Comparison of ENCODE assay signal across 22 mouse cellular contexts in the genomic region with DNA sequence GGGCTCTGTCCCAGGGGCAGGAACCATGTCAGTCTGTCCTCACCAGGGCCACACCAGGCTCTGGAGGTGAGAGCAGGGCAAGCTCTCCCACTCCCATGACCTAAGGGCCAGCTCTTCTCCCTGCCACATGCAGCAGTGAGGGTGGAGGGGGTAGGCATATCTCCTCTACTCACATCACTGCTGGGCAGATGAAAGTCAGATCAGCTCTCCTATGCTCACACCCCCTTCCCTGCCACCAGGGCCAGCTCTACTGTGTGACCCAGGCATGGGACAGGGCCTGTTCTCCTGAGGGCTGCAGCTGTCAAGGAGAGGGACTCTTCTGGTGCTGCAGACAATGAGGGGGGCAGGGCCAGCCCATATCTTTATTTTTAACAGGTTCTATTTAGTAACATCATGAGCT.
DNase-seq lines count a peak whose midpoint lies in the region; ATAC-seq lines count a peak whose summit lies in the region.
"Had no signal": no experiment of that assay in that cellular context is flagged by ENCODE, and none has a peak within 500 bp of the region (broad histone marks: within the 10 kb centered on the region; RNA-seq: fewer than 3 reads in every experiment).

No protein-coding gene starts in this region.

- H3K36me3 ChIP-seq in kidney, embryonic 14.5 days (ENCODE audit: control insufficient read depth, insufficient read depth, low read length): no peaks in the 10 kb centered on the region
- H3K36me3 ChIP-seq: embryonic facial prominence, embryonic 13.5 days; forebrain, embryonic 15.5 days; limb, embryonic 15.5 days; liver, embryonic 15.5 days; midbrain, embryonic 12.5 days; neural tube, embryonic 13.5 days; stomach, embryonic 15.5 days had no signal

- no peak overlapping the region for H3K4me2 ChIP-seq in kidney, embryonic 14.5 days (replicated peaks; ENCODE audit: low read depth, low read length)
- H3K4me2 ChIP-seq: embryonic facial prominence, embryonic 13.5 days; forebrain, embryonic 15.5 days; limb, embryonic 15.5 days; liver, embryonic 15.5 days; midbrain, embryonic 12.5 days; neural tube, embryonic 13.5 days; stomach, embryonic 15.5 days had no signal

- H3K27ac ChIP-seq in kidney, embryonic 14.5 days (ENCODE audit: low read depth, low read length): no peak overlapping the region
- H3K27ac ChIP-seq: embryonic facial prominence, embryonic 13.5 days; forebrain, embryonic 15.5 days; limb, embryonic 15.5 days; liver, embryonic 15.5 days; midbrain, embryonic 12.5 days; neural tube, embryonic 13.5 days; stomach, embryonic 15.5 days had no signal

- H3K9me3 ChIP-seq in kidney, embryonic 14.5 days (ENCODE audit: control insufficient read depth, low read length): peaks cover 5% of the 10 kb centered on the region; the same call in 1 of the 2 replicates
- H3K9me3 ChIP-seq: forebrain, embryonic 15.5 days; limb, embryonic 15.5 days; liver, embryonic 15.5 days; neural tube, embryonic 13.5 days; stomach, embryonic 15.5 days had no signal

- no peaks in the 10 kb centered on the region for H3K27me3 ChIP-seq in kidney, embryonic 14.5 days (ENCODE audit: control insufficient read depth, insufficient read depth, low read length)
- H3K27me3 ChIP-seq: embryonic facial prominence, embryonic 13.5 days; forebrain, embryonic 15.5 days; limb, embryonic 15.5 days; liver, embryonic 15.5 days; midbrain, embryonic 12.5 days; neural tube, embryonic 13.5 days; stomach, embryonic 15.5 days had no signal

- H3K4me3 ChIP-seq in kidney, embryonic 14.5 days (ENCODE audit: low read length): no peak overlapping the region
- H3K4me3 ChIP-seq: embryonic facial prominence, embryonic 13.5 days; forebrain, embryonic 15.5 days; limb, embryonic 15.5 days; liver, embryonic 15.5 days; midbrain, embryonic 12.5 days; neural tube, embryonic 13.5 days; stomach, embryonic 15.5 days had no signal

- ATAC-seq in cerebellum, adult (ENCODE audit: insufficient number of reproducible peaks, low FRiP score, low TSS enrichment): no peak
- ATAC-seq in kidney, embryonic 14.5 days (ENCODE audit: low FRiP score, low TSS enrichment): 0 out of 2 replicates have a peak, but pooled peaks have one; percentile 24
- ATAC-seq: activated CD4-positive, CD25-positive, alpha-beta regulatory T cell, adult 4 months; forebrain, embryonic 15.5 days; hindbrain, embryonic 16.5 days; intestine, embryonic 16.5 days had no signal

- H3K9ac ChIP-seq in kidney, embryonic 14.5 days (ENCODE audit: low read depth, low read length): no peak overlapping the region
- H3K9ac ChIP-seq: embryonic facial prominence, embryonic 13.5 days; forebrain, embryonic 15.5 days; limb, embryonic 15.5 days; liver, embryonic 15.5 days; midbrain, embryonic 12.5 days; neural tube, embryonic 13.5 days; stomach, embryonic 15.5 days had no signal

- peak; percentile 68 for DNase-seq in cerebellum, adult 11-12 months
- no peak for DNase-seq in kidney, postnatal 10 days
- DNase-seq in cerebellum, adult 8-10 months: peak; percentile 41
- DNase-seq in cerebellum, postnatal 36 days: peak; percentile 27 to 49
- no peak for DNase-seq in spleen, adult 18-20 months
- DNase-seq: adrenal gland, adult 8-10 months; kidney, adult 9 months; kidney, postnatal 36 days; lung, postnatal 4 days; thymus, postnatal 25 days had no signal

- H3K4me1 ChIP-seq in kidney, embryonic 14.5 days (ENCODE audit: control insufficient read depth, insufficient read depth, low read length): no peaks in the 10 kb centered on the region
- H3K4me1 ChIP-seq: embryonic facial prominence, embryonic 13.5 days; forebrain, embryonic 15.5 days; limb, embryonic 15.5 days; liver, embryonic 15.5 days; midbrain, embryonic 12.5 days; neural tube, embryonic 13.5 days; stomach, embryonic 15.5 days had no signal

Comparison
In these comparisons a context has a peak if more than half of its experiments do, and no peak if none do; other contexts are left out.
1. DNase-seq: peak in cerebellum, adult 11-12 months (single experiment), cerebellum, adult 8-10 months (single experiment) and cerebellum, postnatal 36 days (2 of 2); none in kidney, postnatal 10 days (single experiment) and spleen, adult 18-20 months (0 of 2).